Mouse (Mus musculus): ENCODE measurements around the gene Ocm.
A peak's percentile ranks its signal among the peaks of the same experiment; 100 is the strongest.

Ocm gene

DNA sequence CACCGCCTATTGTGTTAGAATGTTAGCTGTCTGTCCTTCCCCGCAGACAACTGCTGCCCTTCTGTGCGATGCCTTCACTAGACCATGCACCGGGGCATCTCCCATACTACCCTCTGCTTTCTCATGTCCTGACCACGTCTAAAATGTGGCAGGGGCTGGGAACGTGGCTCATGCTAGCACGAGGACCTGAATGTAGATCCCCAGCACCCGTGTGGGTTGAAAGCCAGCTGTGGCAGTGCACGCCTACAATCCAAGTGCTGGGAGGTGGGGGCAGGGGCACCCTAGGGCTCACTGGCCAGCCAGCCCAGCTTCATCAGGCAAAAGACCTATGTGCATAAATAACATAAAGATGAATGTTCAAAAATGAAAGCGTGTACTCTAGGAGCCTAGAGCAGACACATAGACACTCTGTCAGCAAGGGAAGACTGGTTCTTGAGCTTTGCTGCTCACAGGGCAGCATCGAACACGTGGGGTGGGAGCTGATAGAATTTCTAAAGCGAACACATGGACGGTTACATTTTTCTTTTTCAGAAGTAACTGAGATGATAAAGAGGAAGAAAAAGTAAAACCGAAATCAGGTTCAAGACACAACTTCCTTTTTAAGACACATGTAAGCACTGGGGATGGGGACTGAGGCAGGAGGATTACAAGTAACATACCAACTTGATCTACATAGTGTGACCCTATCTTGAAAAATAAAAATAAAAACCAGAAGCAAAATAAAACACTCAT lies 23.8 kb downstream of the Ocm start:
- no peak for DNase-seq (ENCODE audit: low spot score)

DNA sequence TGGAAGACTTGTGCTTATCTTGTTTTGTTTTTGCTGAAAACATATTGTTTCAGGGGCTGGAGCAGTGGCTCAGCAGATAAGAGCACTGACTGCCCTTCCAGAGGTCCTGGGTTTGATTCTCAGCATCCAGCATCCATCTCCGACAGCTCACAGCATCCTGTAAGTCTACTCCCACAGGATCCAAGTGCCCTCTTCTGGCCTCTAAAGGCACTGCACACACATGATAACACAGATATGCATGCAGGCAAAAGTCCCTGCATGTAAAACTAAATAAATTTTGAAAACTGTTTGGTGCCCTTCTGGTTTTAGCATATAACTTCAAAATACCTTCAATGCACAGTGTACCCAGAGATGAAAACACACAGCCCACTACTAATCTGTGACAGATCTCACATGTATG lies 27.1 kb downstream of the Ocm start:
- peak; percentile 13 for DNase-seq (ENCODE audit: low spot score)

DNA sequence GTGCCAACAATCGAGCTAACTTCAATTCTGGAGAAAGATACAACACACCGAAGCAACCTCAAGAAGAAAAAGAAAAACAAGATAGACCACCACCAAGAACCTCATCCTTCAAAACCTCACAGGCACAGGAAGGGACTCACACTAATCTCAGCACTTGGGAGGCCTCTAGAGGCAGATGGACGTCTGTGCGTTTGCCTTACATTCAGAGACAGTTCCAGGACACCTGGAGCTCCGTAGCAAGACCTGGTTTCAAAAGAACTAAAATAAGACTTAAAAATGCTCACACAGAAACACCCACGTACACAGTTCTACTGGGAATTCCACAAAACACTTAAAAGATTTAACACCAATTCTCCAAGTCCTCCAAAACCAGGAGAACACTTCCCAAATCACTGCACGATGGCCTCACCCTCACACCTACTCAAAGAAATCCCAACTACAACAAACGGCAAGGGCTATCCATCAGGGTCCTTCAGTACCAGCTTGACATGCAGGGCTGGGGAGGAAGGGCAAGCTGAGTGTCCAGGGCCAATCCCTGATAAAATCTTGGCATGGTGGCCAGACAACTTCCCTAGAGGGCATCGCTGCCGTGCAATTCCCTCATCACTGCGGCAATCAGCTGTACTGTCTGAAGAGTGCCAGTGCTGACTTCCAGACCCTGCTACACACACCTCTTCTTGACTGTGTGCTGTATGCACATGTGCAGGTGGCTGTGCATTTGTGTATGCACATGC lies 31.7 kb downstream of the Ocm start:
- peak; percentile 8 for DNase-seq (ENCODE audit: low spot score)

DNA sequence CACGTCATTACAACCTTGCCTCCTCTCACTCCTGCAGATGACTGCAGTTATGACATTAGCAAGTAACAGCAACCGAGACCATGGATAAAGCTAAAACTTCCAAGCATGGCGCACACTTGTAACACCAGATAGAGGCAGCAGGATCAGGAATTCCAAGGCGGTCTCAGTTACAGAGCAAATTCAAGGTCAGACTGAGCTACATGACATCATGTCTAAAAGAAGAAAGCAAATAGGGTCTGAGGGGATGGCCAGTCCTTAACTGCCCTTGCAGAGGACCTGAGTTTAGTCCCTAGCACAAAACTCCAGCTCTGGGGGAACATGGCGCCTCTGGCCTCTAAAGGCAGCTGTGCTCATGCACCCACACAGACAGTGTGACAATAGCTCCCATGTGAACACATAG lies 32.6 kb downstream of the Ocm start:
- DNase-seq (ENCODE audit: low spot score): no peak

DNA sequence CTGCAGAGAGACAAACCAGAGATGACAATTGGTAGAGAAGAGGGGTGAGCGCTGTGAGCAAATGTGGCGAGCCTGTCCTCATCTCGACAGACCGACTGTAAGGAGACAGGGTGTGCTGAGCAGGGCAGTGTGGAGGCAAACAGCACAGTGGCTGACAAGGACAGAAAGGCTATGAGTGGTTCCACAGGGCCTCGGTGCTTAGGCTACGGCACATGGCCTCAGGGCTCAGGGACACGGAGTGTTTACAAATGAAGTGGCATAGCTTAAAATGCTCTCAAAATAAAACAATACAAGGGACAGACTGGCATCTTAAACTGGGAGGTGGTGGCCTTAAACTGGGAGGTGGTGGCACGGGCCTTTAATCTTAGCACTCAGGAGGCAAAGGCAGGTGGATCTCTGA lies 33.2 kb downstream of the Ocm start:
- no peak for DNase-seq (ENCODE audit: low spot score)

DNA sequence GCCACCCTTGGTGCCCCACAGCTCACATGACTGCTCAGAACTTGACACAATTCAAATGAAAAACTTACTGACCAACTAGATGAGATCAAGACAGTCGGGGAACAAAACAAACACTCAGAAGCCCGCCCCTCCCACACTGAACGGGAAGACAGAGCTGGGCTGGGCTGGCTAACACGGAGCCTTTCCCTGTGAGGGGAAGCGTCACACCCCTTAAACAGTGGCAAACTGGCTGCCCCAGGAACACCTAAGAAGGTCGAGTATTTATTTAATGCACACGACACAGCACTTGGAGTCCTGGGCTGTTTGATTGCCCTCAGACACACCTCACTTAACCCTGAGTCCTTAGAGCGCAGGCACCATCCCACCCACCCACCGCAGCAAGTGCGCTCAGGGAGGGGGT lies 33.8 kb downstream of the Ocm start:
- DNase-seq (ENCODE audit: low spot score): no peak

DNA sequence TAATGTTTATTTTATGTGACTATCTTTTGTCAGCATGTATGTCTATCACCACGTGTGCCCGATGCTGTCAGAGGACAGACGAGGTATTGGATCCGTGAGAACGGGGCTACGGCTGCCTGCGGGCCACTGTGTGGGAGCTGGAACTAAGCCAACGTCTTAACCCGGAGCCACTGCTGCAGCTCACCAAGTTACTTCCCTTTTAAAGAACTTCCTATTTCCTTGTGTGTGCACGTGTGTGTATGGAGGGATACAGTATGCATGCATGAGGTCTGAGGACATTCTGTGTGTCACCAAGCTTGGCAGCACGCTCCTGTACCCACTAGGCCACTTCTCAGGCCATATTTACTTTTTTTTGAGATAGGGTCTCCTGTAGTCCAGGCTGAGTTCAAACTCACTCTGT lies 36.4 kb downstream of the Ocm start:
- DNase-seq (ENCODE audit: low spot score): no peak

DNA sequence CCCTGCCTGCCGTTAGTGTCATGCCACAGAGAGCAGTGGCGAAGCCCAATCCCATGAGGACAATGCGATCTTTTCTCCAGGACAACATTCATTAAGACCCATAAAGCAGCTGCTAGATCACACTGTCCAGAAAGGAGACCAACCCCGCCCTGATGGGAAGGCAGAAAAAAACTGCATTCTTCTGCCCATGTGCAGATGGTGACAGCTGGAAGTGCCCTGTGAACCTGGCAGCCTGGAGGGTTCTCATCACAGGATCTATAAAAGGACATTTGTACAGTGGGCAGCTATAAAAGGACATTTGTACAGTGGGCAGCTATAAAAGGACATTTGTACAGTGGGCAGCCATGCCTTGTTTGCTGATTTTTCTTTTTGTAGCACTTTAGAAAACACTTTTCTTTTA lies 37.4 kb downstream of the Ocm start:
- DNase-seq (ENCODE audit: low spot score): no peak

DNA sequence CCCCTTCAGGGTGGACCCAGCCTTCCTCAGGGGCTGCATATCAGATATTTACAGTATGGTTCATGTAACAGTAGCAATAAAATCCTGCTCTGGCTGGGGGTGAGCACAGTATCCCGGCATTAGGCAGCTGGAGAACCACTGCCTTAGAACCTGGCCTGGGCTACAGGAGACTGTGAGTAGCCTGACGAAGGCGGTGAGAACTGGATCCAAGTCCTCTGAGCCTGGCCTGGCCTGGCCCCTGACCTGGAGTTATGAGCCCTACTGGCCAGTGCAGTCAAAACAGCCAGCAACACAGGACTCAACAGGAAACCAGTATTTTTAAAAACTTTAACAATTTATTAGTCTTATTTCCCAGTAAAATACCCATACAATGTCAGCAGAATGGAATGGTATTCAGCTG lies 38.9 kb downstream of the Ocm start:
- no peak for DNase-seq (ENCODE audit: low spot score)

DNA sequence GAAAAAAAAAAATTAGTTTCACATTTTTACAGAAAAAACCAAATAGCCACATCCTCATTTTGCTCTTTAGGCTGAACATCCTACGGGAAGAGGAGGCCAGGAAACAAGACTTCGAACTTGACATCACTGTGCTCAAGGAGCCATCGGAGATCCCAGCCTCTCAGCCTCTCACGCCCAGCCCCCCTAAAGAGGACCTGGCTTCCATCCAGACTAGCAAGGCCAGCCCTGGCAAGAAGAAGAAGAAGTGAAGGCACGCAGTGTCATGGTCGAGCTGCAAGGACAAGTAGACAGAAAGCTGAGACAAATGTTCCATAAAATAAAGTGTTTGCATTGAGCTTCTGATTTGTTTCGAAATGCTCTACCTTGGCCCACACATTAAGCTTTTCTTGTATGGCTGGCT lies 41.1 kb downstream of the Ocm start:
- DNase-seq (ENCODE audit: low spot score): no peak

DNA sequence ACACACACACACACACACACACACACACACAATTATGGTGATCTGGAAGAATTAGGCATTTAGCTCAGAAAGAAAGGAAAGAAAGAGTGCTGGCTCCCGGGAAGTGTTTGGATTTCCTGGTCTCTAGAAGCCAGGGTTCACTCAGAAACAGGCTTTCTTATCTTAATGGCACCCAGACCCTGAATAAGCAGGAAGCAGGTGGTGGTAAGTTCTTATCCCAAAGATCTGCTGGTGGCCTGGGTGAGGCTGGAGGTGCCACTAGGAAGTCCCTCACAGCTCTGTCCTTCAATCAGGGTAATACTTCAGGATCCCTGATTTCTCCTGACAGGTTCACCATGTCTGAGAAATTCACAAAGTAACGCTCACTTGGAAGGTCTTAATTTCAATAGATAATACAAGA lies 44.1 kb downstream of the Ocm start:
- DNase-seq (ENCODE audit: low spot score): no peak

DNA sequence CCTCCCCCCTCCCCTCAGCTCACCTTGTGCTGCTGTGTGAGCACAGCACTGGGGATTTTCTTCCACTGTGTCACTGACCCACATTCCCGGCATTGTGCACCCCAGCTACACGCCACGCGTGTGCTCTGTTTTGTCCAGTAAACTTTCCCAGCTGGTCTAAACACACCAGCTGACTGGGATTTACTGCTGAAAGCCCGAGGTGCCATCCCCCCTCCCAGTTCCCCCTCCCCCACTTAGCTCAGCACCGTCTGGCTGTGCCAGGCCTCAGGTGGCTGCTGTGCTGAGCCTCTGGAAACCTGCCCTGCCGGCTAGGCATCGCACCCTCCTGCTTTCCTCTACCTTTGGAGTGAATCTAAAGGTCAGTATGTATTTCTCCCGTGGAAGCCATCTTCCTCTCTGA lies 45.6 kb downstream of the Ocm start:
- no peak for DNase-seq (ENCODE audit: low spot score)

DNA sequence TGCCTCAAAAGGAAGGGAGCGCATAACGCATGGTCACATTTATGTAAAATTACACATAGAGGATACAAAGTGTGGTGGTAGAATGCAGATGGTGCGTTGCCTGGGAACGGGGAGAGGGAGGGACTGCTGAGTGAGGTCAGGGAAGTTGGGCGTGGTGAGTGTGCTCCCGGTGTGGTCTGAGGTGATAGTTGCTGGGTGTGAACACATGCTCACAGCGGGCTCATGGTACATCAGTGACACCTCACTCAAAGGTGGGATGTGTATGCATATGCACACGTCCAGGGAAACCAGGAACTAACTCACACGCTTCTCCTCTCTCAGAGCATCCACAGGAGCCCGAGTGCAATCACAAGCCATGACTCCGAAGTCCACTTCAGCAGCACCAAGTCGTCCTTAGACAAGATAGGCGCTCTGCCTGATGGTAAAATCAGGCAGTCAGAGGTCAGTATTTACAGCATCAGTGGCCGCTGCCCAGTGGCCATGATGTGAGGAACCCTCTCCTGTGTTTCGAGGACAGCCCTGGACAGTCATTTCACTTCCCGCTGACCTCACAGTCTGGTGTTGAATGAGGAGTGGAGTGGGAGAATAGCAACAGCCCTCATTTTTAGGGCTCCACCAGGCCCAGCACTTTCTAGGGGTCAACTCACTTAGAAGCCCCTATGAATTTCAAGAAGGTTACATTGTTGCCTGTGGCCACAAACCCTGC lies 49.6 kb downstream of the Ocm start:
- no peak for DNase-seq (ENCODE audit: low spot score)

DNA sequence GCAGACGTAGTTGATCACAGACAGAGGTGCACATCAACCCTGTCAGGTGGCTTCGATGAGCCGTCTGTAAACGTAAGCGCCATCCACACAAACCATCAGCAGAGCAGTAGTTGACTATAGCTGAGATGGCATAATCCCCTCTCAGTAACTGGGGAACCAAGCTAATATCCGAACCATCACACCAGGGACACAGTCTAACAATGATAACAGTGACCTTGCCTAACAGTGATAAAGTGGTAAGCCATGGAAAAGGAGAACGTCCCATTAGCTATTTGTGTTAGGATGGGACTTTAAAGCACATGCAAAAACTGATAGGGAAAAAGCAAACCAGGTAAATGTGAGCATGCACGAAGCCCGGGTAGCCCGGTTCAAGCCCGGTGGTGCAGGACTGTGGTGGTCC lies 50.2 kb downstream of the Ocm start:
- DNase-seq (ENCODE audit: low spot score): no peak

DNA sequence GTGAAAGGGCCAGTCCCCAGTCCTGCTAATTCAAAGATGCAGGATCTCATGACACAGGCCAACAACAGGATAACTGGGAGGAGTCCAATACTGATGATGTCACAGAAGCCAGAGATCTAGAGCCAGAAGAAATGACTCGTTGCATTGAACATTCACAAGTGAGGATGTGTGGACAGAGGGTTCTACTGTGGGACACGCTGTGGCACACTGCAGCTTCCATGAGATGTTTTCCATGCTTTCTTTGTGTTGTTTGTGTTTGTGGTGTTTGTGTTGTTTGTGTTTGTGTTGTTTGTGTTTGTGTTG lies 50.9 kb downstream of the Ocm start:
- DNase-seq (ENCODE audit: low spot score): no peak

DNA sequence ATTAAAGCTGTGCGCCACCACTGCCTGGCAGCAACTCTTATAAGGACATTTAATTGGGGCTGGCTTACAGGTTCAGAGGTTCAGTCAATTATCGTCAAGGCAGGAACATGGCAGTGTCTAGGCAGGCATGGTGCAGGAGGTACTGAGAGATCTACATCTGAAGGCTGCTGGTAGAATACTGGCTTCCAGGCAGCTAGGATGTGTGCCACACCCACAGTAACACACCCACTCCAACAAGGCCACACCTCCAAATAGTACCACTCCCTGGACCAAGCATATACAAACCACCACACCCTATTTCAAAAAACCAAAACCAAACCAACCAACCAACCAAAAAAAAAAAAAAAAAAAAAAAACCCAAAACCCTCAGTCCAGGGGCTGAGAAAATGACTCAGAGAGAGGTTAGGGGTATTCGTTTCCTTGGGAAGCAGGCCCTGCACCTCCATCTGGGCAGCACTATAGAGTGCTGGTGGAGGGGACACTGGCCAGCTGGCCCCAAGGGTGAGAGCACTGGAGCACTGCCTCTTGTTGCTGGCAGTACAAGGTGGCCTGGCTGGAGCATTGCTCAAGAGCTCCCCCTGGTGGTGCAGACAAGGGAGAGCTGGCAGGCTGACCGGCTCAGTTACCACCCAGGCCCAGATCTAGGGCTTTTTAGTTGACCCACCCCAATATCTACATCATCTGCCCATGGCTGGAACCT lies 51.4 kb downstream of the Ocm start:
- peak; percentile 80 for DNase-seq (ENCODE audit: low spot score)

DNA sequence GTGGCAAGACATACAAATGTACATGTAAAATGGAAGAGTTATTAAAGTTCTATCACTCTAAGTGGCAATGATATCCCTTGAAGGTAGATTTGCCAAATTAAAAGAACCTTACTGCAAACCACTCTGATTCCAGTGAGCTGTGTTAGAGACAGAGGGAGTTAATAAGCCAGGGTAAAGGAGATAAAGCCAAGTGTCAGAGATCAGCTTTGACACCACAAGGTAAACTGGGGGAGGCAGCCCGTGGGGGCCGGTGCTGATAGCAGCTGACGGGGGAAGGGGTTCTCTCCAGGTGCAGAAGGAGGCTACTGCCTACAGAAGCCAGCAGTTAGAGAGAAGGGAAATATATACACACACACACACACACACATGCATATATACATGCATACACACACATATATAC lies 53.8 kb downstream of the Ocm start:
- no peak for DNase-seq (ENCODE audit: low spot score)

Measured in embryo, embryonic 10.5 days (tissue).